Mouse (Mus musculus): ENCODE measurements around the gene Sprr2e. TPM values are rescaled to one million over a fixed set of nuclear protein-coding genes. Genes with fewer than 3 reads are reported as not detected.

Gene Sprr2e
- polyA plus RNA-seq, 1 experiment, result not detected

DNA sequence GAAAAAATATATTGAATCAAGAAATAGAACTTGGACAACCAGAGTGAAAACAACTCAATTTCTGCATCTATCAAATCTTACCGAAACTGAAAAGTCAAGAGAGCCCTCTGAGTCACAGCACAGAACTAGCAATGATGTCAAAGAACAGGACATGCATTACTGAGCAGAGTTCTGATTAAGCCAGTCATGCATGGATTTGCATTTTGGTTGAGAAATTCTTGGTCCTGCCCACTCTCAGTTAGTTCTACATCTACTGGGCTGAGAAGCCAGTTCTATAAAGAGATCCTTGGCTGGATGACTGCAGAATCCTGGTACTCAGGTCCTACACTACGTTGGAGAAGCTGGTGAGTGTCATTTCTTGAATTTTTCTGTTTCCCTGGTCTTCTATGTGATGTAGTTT is 21.7 kb downstream of the Sprr2e start:
- DNase-seq, result no peak
- no peaks in the 10 kb centered on the region for H3K4me1 ChIP-seq (ENCODE audit: control insufficient read depth, insufficient read depth, low read length)
- no peak overlapping the region for H3K27ac ChIP-seq (ENCODE audit: insufficient read depth, low read length)
- no peak for TF ChIP-seq CTCF (IDR thresholded peaks at IDR 0.05; ENCODE audit: borderline replicate concordance, insufficient read depth, low read depth, low read length)
- TF ChIP-seq POLR2A (IDR thresholded peaks at IDR 0.05; ENCODE audit: borderline replicate concordance, insufficient read depth, low read length), result no peak
- H3K27me3 ChIP-seq (ENCODE audit: control insufficient read depth, insufficient read depth, low read length), result no peaks in the 10 kb centered on the region
- 67% methylated on average over 2 of the region's 2 CpGs for WGBS
- H3K4me3 ChIP-seq (replicated peaks; ENCODE audit: insufficient read depth, low read depth, low read length), result no peak overlapping the region

DNA sequence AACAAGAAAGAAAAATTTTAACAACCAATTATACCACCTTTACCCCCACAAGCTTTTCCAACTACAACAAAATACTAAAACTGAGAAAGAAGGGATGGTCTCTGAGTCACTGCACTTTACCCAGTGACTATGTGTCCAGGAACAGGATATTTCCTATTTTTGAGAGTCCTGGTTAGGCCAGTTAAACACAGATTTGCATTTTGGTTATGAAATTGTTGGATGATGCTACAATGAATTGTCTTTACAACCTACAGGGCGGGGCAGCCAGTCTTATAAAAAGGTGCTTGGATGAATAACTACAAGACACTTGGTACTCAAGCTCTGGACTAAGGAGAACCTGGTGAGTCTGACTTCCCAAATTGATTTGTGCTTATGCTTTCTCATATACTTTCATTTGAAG is 33.4 kb downstream of the Sprr2e start, which contains the start of gene Sprr2h:
TSS of gene Sprr2h (plus strand) at position 301 of the 400 bp plus-strand sequence.
- Histone ChIP-seq H3K4me1 (ENCODE audit: control insufficient read depth, insufficient read depth, low read length) (no peaks in the 10 kb centered on the region), H3K4me3 (replicated peaks; ENCODE audit: insufficient read depth, low read depth, low read length) (no peak within 1 kb of the TSS), H3K27me3 (ENCODE audit: control insufficient read depth, insufficient read depth, low read length) (no peaks in the 10 kb centered on the region), H3K27ac (ENCODE audit: insufficient read depth, low read length) (no peak within 1 kb of the TSS)
- no peak for DNase-seq
- TF ChIP-seq CTCF (IDR thresholded peaks at IDR 0.05; ENCODE audit: borderline replicate concordance, insufficient read depth, low read depth, low read length) (no peak), POLR2A (IDR thresholded peaks at IDR 0.05; ENCODE audit: borderline replicate concordance, insufficient read depth, low read length) (no peak)
- 72% methylated on average over 1 of the region's 1 CpGs for WGBS

DNA sequence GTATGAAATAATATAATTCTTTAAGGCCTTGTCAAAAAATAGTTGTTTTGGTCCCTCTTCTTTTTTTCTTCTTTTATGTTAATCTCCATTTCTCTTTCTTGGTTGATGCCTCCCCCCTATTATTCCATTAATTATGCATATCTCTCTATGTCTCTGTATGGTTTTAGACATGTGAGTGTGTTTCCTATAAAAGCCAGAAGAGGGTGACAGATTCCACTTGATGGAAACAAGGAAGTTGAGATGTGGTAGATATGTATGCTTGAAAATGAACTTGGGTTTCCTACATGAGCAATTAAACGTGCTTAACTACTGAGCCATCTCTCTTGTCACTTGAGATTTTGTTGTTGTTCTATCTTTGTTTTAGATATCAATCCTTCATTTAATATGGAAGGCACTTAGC is 42.4 kb downstream of the Sprr2e start:
- no peaks in the 10 kb centered on the region for H3K4me1 ChIP-seq (ENCODE audit: control insufficient read depth, insufficient read depth, low read length)
- TF ChIP-seq CTCF (IDR thresholded peaks at IDR 0.05; ENCODE audit: borderline replicate concordance, insufficient read depth, low read depth, low read length) (no peak), POLR2A (IDR thresholded peaks at IDR 0.05; ENCODE audit: borderline replicate concordance, insufficient read depth, low read length) (no peak)
- H3K27me3 ChIP-seq (ENCODE audit: control insufficient read depth, insufficient read depth, low read length), result no peaks in the 10 kb centered on the region
- WGBS, result 45% methylated on average over 1 of the region's 1 CpGs
- no peak overlapping the region for H3K27ac ChIP-seq (ENCODE audit: insufficient read depth, low read length)
- no peak overlapping the region for H3K4me3 ChIP-seq (replicated peaks; ENCODE audit: insufficient read depth, low read depth, low read length)
- DNase-seq, result no peak

Other genes with a start within 250 kb of the Sprr2e start
- gene Prr9, start 228.2 kb upstream of the Sprr2e start, polyA plus RNA-seq (2012; rRNA removed), result not detected in 2 replicates
- not detected in 2 replicates for gene Lelp1, start 209.4 kb upstream of the Sprr2e start, polyA plus RNA-seq (2012; rRNA removed)
- gene Sprr2a1, start 136.3 kb upstream of the Sprr2e start, polyA plus RNA-seq (2012; rRNA removed), result not detected in 2 replicates
- gene Sprr2a2, start 136.2 kb upstream of the Sprr2e start, polyA plus RNA-seq (2012; rRNA removed), result 1.3 and 1.7 TPM in 2 replicates
- not detected in 2 replicates for gene Sprr2a3, start 66.7 kb upstream of the Sprr2e start, polyA plus RNA-seq (2012; rRNA removed)
- 0.14 TPM in 1 of 2 replicates, not detected in the other for gene Sprr2b, start 35.5 kb upstream of the Sprr2e start, polyA plus RNA-seq (2012; rRNA removed)
- not detected in 2 replicates for gene Sprr2d, start 13.0 kb upstream of the Sprr2e start, polyA plus RNA-seq (2012; rRNA removed)
- gene Sprr2f, start 13.0 kb downstream of the Sprr2e start, polyA plus RNA-seq (2012; rRNA removed), result not detected in 2 replicates
- gene Sprr2h, start 33.5 kb downstream of the Sprr2e start, polyA plus RNA-seq (2012; rRNA removed), result not detected in 2 replicates
- not detected in 2 replicates for gene Sprr2i, start 55.8 kb downstream of the Sprr2e start, polyA plus RNA-seq (2012; rRNA removed)
- not detected in 2 replicates for gene Sprr2j-ps, start 65.9 kb downstream of the Sprr2e start, polyA plus RNA-seq (2012; rRNA removed)
- 9.8 and 9.9 TPM in 2 replicates for gene Gm9774, start 77.3 kb downstream of the Sprr2e start, polyA plus RNA-seq (2012; rRNA removed)
- not detected in 2 replicates for gene Sprr2k, start 80.4 kb downstream of the Sprr2e start, polyA plus RNA-seq (2012; rRNA removed)
- not detected in 2 replicates for gene Sprr1b, start 86.6 kb downstream of the Sprr2e start, polyA plus RNA-seq (2012; rRNA removed)
- gene Sprr3, start 106.6 kb downstream of the Sprr2e start, polyA plus RNA-seq (2012; rRNA removed), result not detected in 2 replicates
- 0.70 and 0.95 TPM in 2 replicates for gene Sprr1a, start 133.8 kb downstream of the Sprr2e start, polyA plus RNA-seq (2012; rRNA removed)
- not detected in 2 replicates for gene Sprr4, start 148.3 kb downstream of the Sprr2e start, polyA plus RNA-seq (2012; rRNA removed)
- not detected in 2 replicates for gene 2310046K23Rik, start 182.4 kb downstream of the Sprr2e start, polyA plus RNA-seq (2012; rRNA removed)
- not detected in 2 replicates for gene Ivl, start 221.6 kb downstream of the Sprr2e start, polyA plus RNA-seq (2012; rRNA removed)
- not detected in 2 replicates for gene Smcp, start 236.9 kb downstream of the Sprr2e start, polyA plus RNA-seq (2012; rRNA removed)